Mouse (Mus musculus): ENCODE measurements around the gene Gsdme.

Gsdme gene

DNA sequence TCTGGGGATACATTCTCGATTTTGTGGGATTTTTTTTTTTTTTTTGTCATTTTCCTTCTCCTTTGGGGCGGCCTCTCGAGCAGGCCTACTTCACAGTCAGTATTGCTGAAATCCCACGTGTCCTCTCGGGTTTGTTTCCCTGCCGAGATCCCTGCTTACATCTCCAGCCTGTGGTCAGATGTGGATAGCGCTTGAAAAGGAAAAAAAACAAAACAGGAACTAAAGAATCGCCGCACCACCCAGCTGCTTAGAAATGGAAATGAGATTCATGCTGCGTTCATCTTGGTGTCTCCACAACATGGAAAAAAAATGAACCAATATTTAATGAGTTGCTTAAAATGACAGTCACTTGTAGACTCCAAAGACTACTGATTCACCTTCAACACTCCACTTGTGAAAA, 31.5 kb upstream of the Gsdme start:
- Histone ChIP-seq H3K36me3 (ENCODE audit: insufficient read depth, low read length) (no peaks in the 10 kb centered on the region), H3K27me3 (ENCODE audit: insufficient read depth, low read length) (no peaks in the 10 kb centered on the region), H3K4me3 (replicated peaks; ENCODE audit: low read length) (no peak overlapping the region), H3K9me3 (ENCODE audit: low read length) (peaks cover 17% of the 10 kb centered on the region), H3K4me1 (replicated peaks; ENCODE audit: low read depth, low read length) (peaks cover 17% of the 10 kb centered on the region; the same call in 1 of the 2 replicates)
- TF ChIP-seq NANOG (IDR thresholded peaks at IDR 0.05; ENCODE audit: borderline replicate concordance, low read length) (no peak), CTCF (conservative IDR thresholded peaks at IDR 0.05; ENCODE audit: low read length) (no peak), POU5F1 (IDR thresholded peaks at IDR 0.05; ENCODE audit: borderline replicate concordance, low read length) (no peak)

DNA sequence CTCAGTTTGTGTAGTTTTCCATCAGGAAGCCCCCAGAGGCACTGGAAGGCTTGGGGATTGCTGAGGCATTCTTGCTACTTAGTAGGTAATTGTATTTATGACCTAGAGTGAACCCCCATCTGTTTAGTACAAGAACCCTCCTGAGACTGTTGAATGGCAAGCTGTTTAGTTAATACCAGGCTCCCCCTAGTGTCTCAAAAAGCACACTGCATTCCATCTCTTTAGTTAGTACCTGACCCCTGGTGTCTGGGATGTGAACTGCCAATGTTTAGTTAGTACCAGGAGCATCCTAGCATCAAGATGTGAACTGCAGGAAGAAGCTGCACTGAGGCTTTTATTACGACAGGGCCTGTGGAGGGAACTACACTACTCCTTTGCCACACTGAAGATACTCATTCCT, 30.5 kb upstream of the Gsdme start:
- Histone ChIP-seq H3K9me3 (ENCODE audit: low read length) (peaks cover 14% of the 10 kb centered on the region), H3K4me1 (replicated peaks; ENCODE audit: low read depth, low read length) (peaks cover 17% of the 10 kb centered on the region; the same call in 1 of the 2 replicates), H3K36me3 (ENCODE audit: insufficient read depth, low read length) (no peaks in the 10 kb centered on the region), H3K4me3 (replicated peaks; ENCODE audit: low read length) (no peak overlapping the region), H3K27me3 (ENCODE audit: insufficient read depth, low read length) (no peaks in the 10 kb centered on the region)
- peak; percentile 89 for TF ChIP-seq CTCF (conservative IDR thresholded peaks at IDR 0.05; ENCODE audit: low read length)
- no peak for TF ChIP-seq NANOG (IDR thresholded peaks at IDR 0.05; ENCODE audit: borderline replicate concordance, low read length)

DNA sequence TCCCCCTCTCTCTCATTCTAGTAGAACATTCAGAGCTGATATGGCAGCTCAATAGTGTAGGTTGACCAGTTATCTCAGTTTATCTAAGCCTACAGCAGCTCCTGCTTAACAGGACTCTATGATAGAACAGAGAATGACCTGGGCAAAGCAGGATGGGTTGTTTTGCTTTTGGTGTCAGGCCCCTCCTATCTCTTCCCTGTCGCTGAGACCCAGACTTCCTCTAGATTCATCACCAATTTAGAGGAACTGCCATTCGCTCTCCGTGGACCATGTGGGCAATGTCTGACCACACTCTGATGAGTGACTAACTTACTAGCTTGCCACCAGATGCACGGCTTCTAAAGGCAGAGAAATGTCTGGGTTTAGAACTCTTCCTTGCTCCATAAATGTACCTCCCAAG, 28.0 kb upstream of the Gsdme start:
- H3K4me3 ChIP-seq (replicated peaks; ENCODE audit: low read length): no peak overlapping the region

DNA sequence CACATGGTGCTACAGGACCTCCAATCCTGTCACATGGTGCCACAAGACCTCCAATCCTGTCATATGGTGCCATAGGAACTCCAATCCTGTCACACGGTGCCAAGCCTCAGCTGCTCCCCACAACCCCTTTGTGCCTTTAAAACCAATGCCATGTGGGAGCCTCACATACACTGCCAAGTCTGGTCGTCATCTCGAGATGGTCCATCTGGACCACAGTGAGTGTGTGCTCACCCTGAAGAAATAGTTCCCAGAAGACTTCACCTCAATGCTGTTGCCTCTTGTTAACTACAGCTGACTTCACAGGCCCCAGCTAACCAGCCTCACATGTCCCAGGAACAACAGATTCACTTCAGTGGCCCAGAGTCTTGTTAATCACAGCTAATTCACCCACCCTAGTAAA, 23.2 kb upstream of the Gsdme start:
- Histone ChIP-seq H3K4me3 (replicated peaks; ENCODE audit: low read length) (no peak overlapping the region), H3K4me1 (replicated peaks; ENCODE audit: low read depth, low read length) (no peaks in the 10 kb centered on the region), H3K9me3 (ENCODE audit: low read length) (peaks cover 8% of the 10 kb centered on the region), H3K27me3 (ENCODE audit: insufficient read depth, low read length) (no peaks in the 10 kb centered on the region), H3K36me3 (ENCODE audit: insufficient read depth, low read length) (no peaks in the 10 kb centered on the region)
- TF ChIP-seq CTCF (conservative IDR thresholded peaks at IDR 0.05; ENCODE audit: low read length): no peak
- TF ChIP-seq POU5F1 (IDR thresholded peaks at IDR 0.05; ENCODE audit: borderline replicate concordance, low read length): no peak
- no peak for TF ChIP-seq NANOG (IDR thresholded peaks at IDR 0.05; ENCODE audit: borderline replicate concordance, low read length)

More for the DNA sequence above, 28.0 kb upstream of the Gsdme start:
- H3K36me3 ChIP-seq (ENCODE audit: insufficient read depth, low read length): no peaks in the 10 kb centered on the region
- no peak for TF ChIP-seq CTCF (conservative IDR thresholded peaks at IDR 0.05; ENCODE audit: low read length)
- TF ChIP-seq NANOG (IDR thresholded peaks at IDR 0.05; ENCODE audit: borderline replicate concordance, low read length): no peak
- H3K4me1 ChIP-seq (replicated peaks; ENCODE audit: low read depth, low read length): peaks cover 9% of the 10 kb centered on the region; the same call in 1 of the 2 replicates
- peaks cover 10% of the 10 kb centered on the region; the same call in 1 of the 2 replicates for H3K9me3 ChIP-seq (ENCODE audit: low read length)
- no peaks in the 10 kb centered on the region for H3K27me3 ChIP-seq (ENCODE audit: insufficient read depth, low read length)

DNA sequence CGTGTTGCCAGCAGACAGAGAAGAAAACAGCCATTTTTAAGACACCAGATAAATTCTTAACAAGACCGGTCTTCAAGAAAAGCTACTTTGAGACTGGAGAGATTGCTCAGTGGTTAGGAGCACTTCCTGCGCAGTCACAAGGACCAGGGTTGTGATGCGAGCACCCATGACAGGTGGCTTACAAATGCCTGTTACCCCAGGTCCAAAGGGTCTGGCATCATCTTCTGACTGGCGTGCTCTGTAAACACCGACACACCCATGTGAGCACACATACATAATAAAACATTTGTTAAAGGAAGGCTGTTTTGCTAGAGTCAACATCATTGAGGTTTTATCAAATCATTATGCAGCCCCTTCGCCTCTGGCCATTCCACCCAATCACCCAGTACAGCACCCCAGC, 16.0 kb upstream of the Gsdme start:
- Histone ChIP-seq H3K4me3 (replicated peaks; ENCODE audit: low read length) (no peak overlapping the region), H3K27me3 (ENCODE audit: insufficient read depth, low read length) (no peaks in the 10 kb centered on the region), H3K4me1 (replicated peaks; ENCODE audit: low read depth, low read length) (peaks cover 3% of the 10 kb centered on the region), H3K9me3 (ENCODE audit: low read length) (peaks cover 3% of the 10 kb centered on the region), H3K36me3 (ENCODE audit: insufficient read depth, low read length) (no peaks in the 10 kb centered on the region)
- TF ChIP-seq CTCF (conservative IDR thresholded peaks at IDR 0.05; ENCODE audit: low read length): no peak
- no peak for TF ChIP-seq POU5F1 (IDR thresholded peaks at IDR 0.05; ENCODE audit: borderline replicate concordance, low read length)
- no peak for TF ChIP-seq NANOG (IDR thresholded peaks at IDR 0.05; ENCODE audit: borderline replicate concordance, low read length)

DNA sequence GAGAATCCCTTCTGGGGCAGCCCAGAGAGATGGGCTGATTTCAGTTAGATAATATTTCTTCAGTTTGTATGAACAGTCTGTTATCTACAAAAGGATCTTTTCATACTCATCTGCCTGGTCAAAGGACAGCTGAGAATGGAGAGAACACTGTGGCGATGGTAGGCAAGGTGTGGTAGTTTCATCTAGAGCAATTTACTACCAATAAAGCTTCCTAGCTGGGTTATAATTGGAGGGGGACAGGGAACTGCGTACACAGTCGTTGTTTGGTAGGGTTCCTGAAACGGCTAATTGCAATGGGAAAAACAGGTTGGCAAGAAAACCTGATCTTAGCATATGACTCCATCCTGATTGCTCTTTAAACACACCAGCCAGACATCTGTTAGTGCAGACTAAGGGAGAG, 10.3 kb upstream of the Gsdme start:
- Histone ChIP-seq H3K36me3 (ENCODE audit: insufficient read depth, low read length) (no peaks in the 10 kb centered on the region), H3K4me3 (replicated peaks; ENCODE audit: low read length) (no peak overlapping the region), H3K9me3 (ENCODE audit: low read length) (no peaks in the 10 kb centered on the region), H3K4me1 (replicated peaks; ENCODE audit: low read depth, low read length) (peaks cover 3% of the 10 kb centered on the region), H3K27me3 (ENCODE audit: insufficient read depth, low read length) (no peaks in the 10 kb centered on the region)
- TF ChIP-seq NANOG (IDR thresholded peaks at IDR 0.05; ENCODE audit: borderline replicate concordance, low read length): no peak
- TF ChIP-seq CTCF (conservative IDR thresholded peaks at IDR 0.05; ENCODE audit: low read length): no peak
- TF ChIP-seq POU5F1 (IDR thresholded peaks at IDR 0.05; ENCODE audit: borderline replicate concordance, low read length): no peak

DNA sequence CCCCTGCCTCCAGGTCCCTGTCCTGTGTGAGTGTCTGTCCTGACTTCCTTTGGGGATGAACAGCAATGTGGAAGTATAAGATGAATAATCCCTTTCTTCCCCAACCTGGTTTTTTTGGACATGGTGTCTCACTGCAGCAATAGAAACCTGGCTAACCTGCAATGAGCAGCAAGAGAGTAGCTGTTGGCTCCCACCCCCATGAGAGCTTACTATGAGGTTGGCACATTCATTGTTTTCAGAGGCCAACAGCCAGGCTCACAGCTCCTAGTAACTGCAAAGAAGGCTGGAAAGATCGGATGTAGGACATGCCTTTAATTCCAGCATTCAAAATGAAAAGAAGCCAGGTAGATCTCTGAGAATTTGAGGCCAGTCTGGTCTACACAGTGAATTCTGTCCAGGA, 9.8 kb upstream of the Gsdme start:
- Histone ChIP-seq H3K27me3 (ENCODE audit: insufficient read depth, low read length) (no peaks in the 10 kb centered on the region), H3K36me3 (ENCODE audit: insufficient read depth, low read length) (no peaks in the 10 kb centered on the region), H3K4me3 (replicated peaks; ENCODE audit: low read length) (no peak overlapping the region), H3K4me1 (replicated peaks; ENCODE audit: low read depth, low read length) (peaks cover 3% of the 10 kb centered on the region), H3K9me3 (ENCODE audit: low read length) (no peaks in the 10 kb centered on the region)
- no peak for TF ChIP-seq CTCF (conservative IDR thresholded peaks at IDR 0.05; ENCODE audit: low read length)
- TF ChIP-seq NANOG (IDR thresholded peaks at IDR 0.05; ENCODE audit: borderline replicate concordance, low read length): no peak
- no peak for TF ChIP-seq POU5F1 (IDR thresholded peaks at IDR 0.05; ENCODE audit: borderline replicate concordance, low read length)

DNA sequence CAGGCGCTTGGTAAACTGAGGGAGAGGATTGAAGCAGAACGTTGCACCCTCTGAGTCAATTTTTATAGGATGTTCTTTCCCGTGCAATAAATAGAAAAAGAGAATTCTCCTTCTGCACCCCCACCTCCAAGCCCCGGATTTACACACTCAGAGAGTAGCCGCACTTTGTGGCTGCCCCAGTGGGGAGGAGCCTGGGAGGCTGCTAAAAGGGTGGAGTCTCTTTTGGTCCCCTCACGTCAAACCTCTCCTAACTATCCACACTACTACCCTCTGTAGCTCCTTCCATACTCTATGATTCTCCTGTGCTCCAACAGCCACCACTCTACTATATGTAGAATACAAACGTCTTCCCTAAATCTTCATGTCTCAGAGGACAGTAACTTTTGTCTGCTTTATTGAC, 1.4 kb downstream of the Gsdme start:
- Histone ChIP-seq H3K4me3 (replicated peaks; ENCODE audit: low read length) (peak overlapping the region; percentile 76), H3K4me1 (replicated peaks; ENCODE audit: low read depth, low read length) (peaks cover 27% of the 10 kb centered on the region), H3K27me3 (ENCODE audit: insufficient read depth, low read length) (peaks cover 38% of the 10 kb centered on the region), H3K9me3 (ENCODE audit: low read length) (no peaks in the 10 kb centered on the region), H3K36me3 (ENCODE audit: insufficient read depth, low read length) (no peaks in the 10 kb centered on the region)
- TF ChIP-seq NANOG (IDR thresholded peaks at IDR 0.05; ENCODE audit: borderline replicate concordance, low read length): no peak
- no peak for TF ChIP-seq CTCF (conservative IDR thresholded peaks at IDR 0.05; ENCODE audit: low read length)
- TF ChIP-seq POU5F1 (IDR thresholded peaks at IDR 0.05; ENCODE audit: borderline replicate concordance, low read length): no peak

DNA sequence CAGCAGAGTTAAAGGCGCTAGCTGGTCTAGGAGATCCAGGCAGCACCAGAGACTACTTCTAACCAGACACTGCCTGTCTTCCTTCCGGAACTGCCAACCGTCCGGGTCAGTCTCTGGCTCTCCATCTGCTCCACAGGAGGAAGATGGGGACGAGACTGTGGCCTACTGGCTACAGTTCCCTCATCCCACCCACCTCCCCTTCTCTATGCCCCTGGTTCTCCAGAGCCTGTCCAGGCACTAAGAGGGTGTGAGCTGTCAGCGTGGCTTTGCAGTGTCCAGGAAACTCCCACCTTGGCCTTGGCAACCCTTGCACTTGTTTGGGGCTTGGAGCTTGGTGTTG, 1.8 kb downstream of the Gsdme start:
- H3K9me3 ChIP-seq (ENCODE audit: low read length): no peaks in the 10 kb centered on the region
- peaks cover 38% of the 10 kb centered on the region for H3K27me3 ChIP-seq (ENCODE audit: insufficient read depth, low read length)
- no peaks in the 10 kb centered on the region for H3K36me3 ChIP-seq (ENCODE audit: insufficient read depth, low read length)
- H3K4me1 ChIP-seq (replicated peaks; ENCODE audit: low read depth, low read length): peaks cover 27% of the 10 kb centered on the region
- TF ChIP-seq CTCF (conservative IDR thresholded peaks at IDR 0.05; ENCODE audit: low read length): no peak
- no peak for TF ChIP-seq POU5F1 (IDR thresholded peaks at IDR 0.05; ENCODE audit: borderline replicate concordance, low read length)
- H3K4me3 ChIP-seq (replicated peaks; ENCODE audit: low read length): peak overlapping the region; percentile 76

Data from E14TG2a.4 (cell line).